Mouse (Mus musculus) midbrain, embryonic 13.5 days (tissue): ENCODE data around the gene Bicral. TPM values are rescaled to one million over a fixed set of nuclear protein-coding genes. Genes with fewer than 3 reads are reported as not detected.
"Not testable (repeated sequence)": the region's sequence is repeated elsewhere in the genome, so short reads cannot be mapped to it uniquely, and the experiment has no call there.

Source experiments
- ATAC-seq: fragments of 200-750 bp; cut with Nextera tagmentation; 2 replicates; pipeline ENCODE4 v1.8.0; 2017; ENCODE audit warnings: mild to moderate bottlenecking, moderate TSS enrichment, moderate library complexity
- H3K27ac ChIP-seq: fragments of 300-500 bp; sonication (generic); 2 replicates; pipeline ENCODE4 v1.5.1; 2015; ENCODE audit warnings: inconsistent platforms, mild to moderate bottlenecking, moderate library complexity
- H3K27me3 ChIP-seq: fragments of 300-500 bp; sonication (generic); 2 replicates; pipeline ENCODE4 v1.6.1; 2015; ENCODE audit warnings: mild to moderate bottlenecking, inconsistent platforms
- H3K36me3 ChIP-seq: fragments of 300-500 bp; sonication (generic); 2 replicates; pipeline ENCODE4 v1.6.1; 2015; ENCODE audit warnings: mild to moderate bottlenecking, inconsistent platforms
- H3K4me1 ChIP-seq: fragments of 300-500 bp; sonication (generic); replicated peaks from 2 replicates; pipeline ENCODE4 v1.6.1; 2015; ENCODE audit warnings: inconsistent platforms
- H3K4me2 ChIP-seq: fragments of 300-500 bp; sonication (generic); replicated peaks from 2 replicates; pipeline ENCODE4 v1.6.1; 2015; ENCODE audit warnings: moderate library complexity, mild to moderate bottlenecking, inconsistent platforms
- H3K4me3 ChIP-seq: fragments of 300-500 bp; sonication (generic); replicated peaks from 2 replicates; pipeline ENCODE4 v1.5.1; 2015; ENCODE audit warnings: mild to moderate bottlenecking, inconsistent platforms
- H3K9ac ChIP-seq: fragments of 300-500 bp; sonication (generic); replicated peaks from 2 replicates; pipeline ENCODE4 v1.6.1; 2015; ENCODE audit warnings: mild to moderate bottlenecking, inconsistent platforms
- H3K9me3 ChIP-seq: fragments of 300-500 bp; sonication (generic); 2 replicates; pipeline ENCODE4 v1.6.1; 2016; ENCODE audit warnings: mild to moderate bottlenecking, inconsistent platforms
- WGBS: fragments of 180-500 bp; shearing (Covaris S2); methylation state at CpG from one replicate; pipeline ENCODE4 v1.1.7; 2015; 5-methylcytosine and 5-hydroxymethylcytosine counted together
- polyA plus RNA-seq: library from polyadenylated mRNA; unstranded; fragments of >200 nt; fragmentation: Nextera tagmentation; extraction: Ambion mirVana; gene quantifications from 2 replicates; pipeline ENCODE4 v1.2.1, GENCODE M21; 2015

Gene Bicral
- polyA plus RNA-seq, 1 experiment from 2014 or later = 9.4 TPM

DNA sequence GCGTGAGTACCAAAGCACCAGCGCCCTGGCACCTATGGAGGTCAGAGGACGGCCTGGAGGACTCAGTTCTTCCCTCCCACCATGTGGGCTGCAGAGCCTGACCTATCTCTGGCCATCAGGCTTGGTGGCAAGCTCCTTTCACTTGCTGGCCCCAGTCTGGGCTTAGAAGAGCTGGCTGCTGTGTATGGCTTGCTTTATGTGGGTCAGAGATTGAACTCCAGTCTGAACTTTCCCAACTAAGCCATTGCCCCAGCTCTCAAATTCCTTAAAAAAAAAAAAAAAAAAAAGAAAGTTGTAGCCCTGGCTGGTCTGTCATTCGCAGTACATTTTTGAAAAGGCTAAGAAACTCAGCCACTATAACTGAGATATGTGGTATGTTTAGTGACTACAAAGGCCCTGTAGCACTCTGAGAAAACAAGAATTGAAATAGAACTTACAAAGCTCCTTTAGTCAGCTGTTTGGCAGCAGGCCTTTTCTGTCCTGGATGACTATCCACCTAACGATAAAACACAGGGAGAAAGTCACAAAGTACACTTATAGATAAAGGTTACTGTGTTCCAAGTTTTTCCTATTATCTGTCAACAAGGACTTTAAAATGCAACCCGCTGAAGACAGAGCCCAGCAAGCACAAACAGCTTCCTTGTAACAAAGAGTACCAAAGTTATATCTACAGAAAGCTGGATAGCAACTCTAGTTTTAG is 49.0 kb downstream of the Bicral start:
- WGBS = 91% methylated on average over 6 of the region's 6 CpGs
- no peak for ATAC-seq
- Histone ChIP-seq H3K27ac (no peak overlapping the region), H3K27me3 (no peaks in the 10 kb centered on the region), H3K9ac (no peak overlapping the region), H3K9me3 (no peaks in the 10 kb centered on the region), H3K4me2 (no peak overlapping the region), H3K4me1 (no peaks in the 10 kb centered on the region), H3K4me3 (no peak overlapping the region), H3K36me3 (peaks cover 81% of the 10 kb centered on the region)

DNA sequence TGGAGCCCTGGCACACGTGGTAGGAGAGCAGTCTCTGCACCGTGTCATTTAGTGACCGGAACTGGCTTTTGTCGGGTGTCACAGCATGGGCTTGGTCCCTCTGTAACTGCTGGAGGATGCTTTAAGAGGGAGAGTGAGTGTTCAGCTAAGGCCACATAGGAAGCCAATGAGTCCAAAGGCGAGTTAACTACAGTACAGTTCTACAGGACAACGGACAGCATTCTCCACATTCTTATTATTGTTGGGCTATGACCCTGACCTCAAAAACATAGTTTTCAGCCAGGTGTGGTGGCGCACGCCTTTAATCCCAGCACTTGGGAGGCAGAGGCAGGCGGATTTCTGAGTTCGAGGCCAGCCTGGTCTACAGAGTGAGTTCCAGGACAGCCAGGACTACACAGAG is 49.9 kb downstream of the Bicral start:
- Histone ChIP-seq H3K9ac (no peak overlapping the region), H3K27ac (no peak overlapping the region), H3K4me2 (no peak overlapping the region), H3K4me1 (no peaks in the 10 kb centered on the region), H3K36me3 (peaks cover 82% of the 10 kb centered on the region), H3K27me3 (no peaks in the 10 kb centered on the region), H3K4me3 (no peak overlapping the region), H3K9me3 (no peaks in the 10 kb centered on the region)
- 92% methylated on average over 10 of the region's 10 CpGs for WGBS
- no peak for ATAC-seq

- Histone ChIP-seq H3K9me3 (no peaks in the 10 kb centered on the region), H3K4me2 (no peak overlapping the region), H3K27me3 (no peaks in the 10 kb centered on the region), H3K36me3 (peaks cover 68% of the 10 kb centered on the region), H3K4me3 (no peak overlapping the region), H3K4me1 (0 out of 2 replicates have a peak, but pooled peaks cover 4% of the 10 kb centered on the region), H3K9ac (no peak overlapping the region), H3K27ac (no peak overlapping the region)
- WGBS = 91% methylated on average over 6 of the region's 6 CpGs
- ATAC-seq = no peak
Observed at GRCm38 (mm10) chr17:46801761-46802160, 56.5 kb downstream of the Bicral start.

- Histone ChIP-seq H3K4me3 (no peak overlapping the region), H3K9me3 (no peaks in the 10 kb centered on the region), H3K4me2 (no peak overlapping the region), H3K27me3 (no peaks in the 10 kb centered on the region), H3K36me3 (peaks cover 53% of the 10 kb centered on the region), H3K4me1 (0 out of 2 replicates have a peak, but pooled peaks cover 4% of the 10 kb centered on the region), H3K9ac (no peak overlapping the region), H3K27ac (no peak overlapping the region)
- no peak for ATAC-seq
- 79% methylated on average over 10 of the region's 10 CpGs for WGBS
Observed at GRCm38 (mm10) chr17:46799680-46800079, 58.6 kb downstream of the Bicral start.

GRCm38 (mm10) chr17:46797386-46797785 is 60.9 kb downstream of the Bicral start:
- no peaks in the 10 kb centered on the region for H3K27me3 ChIP-seq
- 29% methylated on average over 4 of the region's 8 CpGs for WGBS
- no peak overlapping the region for H3K4me3 ChIP-seq
- H3K4me1 ChIP-seq = 0 out of 2 replicates have a peak, but pooled peaks cover 4% of the 10 kb centered on the region
- H3K27ac ChIP-seq = no peak overlapping the region; the same call in 1 of the 2 replicates
- H3K9me3 ChIP-seq = no peaks in the 10 kb centered on the region
- peaks cover 37% of the 10 kb centered on the region for H3K36me3 ChIP-seq
- no peak for ATAC-seq
- no peak overlapping the region for H3K9ac ChIP-seq
- no peak overlapping the region for H3K4me2 ChIP-seq

DNA sequence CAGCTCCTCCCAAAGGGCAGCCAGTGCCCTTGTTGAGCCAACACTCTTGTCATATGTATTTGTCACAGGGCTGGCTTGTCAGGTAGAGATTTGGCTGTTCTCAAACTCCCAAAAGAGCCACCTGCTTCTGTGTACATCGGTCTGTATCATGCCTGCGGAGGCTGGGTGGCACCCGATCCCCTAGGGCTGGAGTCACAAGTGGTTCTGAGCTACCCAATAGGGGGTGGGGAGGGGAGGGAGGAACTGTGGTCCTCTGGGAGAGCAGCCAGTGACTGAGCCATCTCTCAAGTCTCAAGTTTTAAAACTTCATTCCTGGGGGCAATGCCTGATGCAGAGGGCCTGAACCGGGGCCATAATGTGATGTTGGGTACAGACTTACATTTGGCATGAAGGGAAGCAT is 61.5 kb downstream of the Bicral start:
- no peak overlapping the region for H3K4me3 ChIP-seq
- ATAC-seq = no peak
- no peak overlapping the region for H3K4me2 ChIP-seq
- H3K27ac ChIP-seq = no peak overlapping the region
- WGBS = 89% methylated on average over 4 of the region's 4 CpGs
- H3K9me3 ChIP-seq = no peaks in the 10 kb centered on the region
- H3K27me3 ChIP-seq = no peaks in the 10 kb centered on the region
- H3K36me3 ChIP-seq = peaks cover 30% of the 10 kb centered on the region
- 0 out of 2 replicates have a peak, but pooled peaks cover 4% of the 10 kb centered on the region for H3K4me1 ChIP-seq
- H3K9ac ChIP-seq = no peak overlapping the region

- no peaks in the 10 kb centered on the region for H3K9me3 ChIP-seq
- no peaks in the 10 kb centered on the region for H3K36me3 ChIP-seq
- WGBS = 87% methylated on average over 2 of the region's 2 CpGs
- H3K4me1 ChIP-seq = 0 out of 2 replicates have a peak, but pooled peaks cover 4% of the 10 kb centered on the region
- no peak for ATAC-seq
- H3K27ac ChIP-seq = no peak overlapping the region
- no peaks in the 10 kb centered on the region for H3K27me3 ChIP-seq
- H3K9ac ChIP-seq = no peak overlapping the region
- H3K4me3 ChIP-seq = no peak overlapping the region
- no peak overlapping the region for H3K4me2 ChIP-seq
Observed at GRCm38 (mm10) chr17:46792963-46793362, 65.3 kb downstream of the Bicral start.

GRCm38 (mm10) chr17:46787974-46788373 is 70.3 kb downstream of the Bicral start:
- not testable (repeated sequence) for H3K27me3 ChIP-seq, H3K4me2 ChIP-seq, H3K9ac ChIP-seq, H3K36me3 ChIP-seq, H3K4me3 ChIP-seq, H3K9me3 ChIP-seq, H3K4me1 ChIP-seq, ATAC-seq, H3K27ac ChIP-seq
- WGBS = 63% methylated on average over 2 of the region's 2 CpGs

- ATAC-seq = no peak
- WGBS = 95% methylated on average over 5 of the region's 5 CpGs
Observed at GRCm38 (mm10) chr17:46786952-46787351, 71.3 kb downstream of the Bicral start.

DNA sequence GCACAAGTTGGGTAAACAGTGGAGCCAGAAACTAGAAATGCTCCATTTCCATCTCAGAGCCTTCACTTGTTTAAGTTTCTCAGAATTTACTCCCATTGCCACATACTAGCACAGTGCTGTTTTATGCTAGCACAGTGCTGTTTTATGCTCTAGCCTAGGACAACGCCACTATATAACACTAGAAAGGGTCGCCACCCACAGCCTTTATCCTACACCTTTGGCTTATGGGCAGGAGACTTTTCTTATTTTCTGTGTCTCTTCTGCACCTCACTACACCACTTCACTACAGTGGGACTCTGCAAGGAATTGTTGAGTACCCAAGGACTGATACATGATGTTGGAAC is 75.1 kb downstream of the Bicral start:
- Histone ChIP-seq H3K4me2 (peak overlapping the region; percentile 75), H3K36me3 (peaks cover 23% of the 10 kb centered on the region), H3K4me3 (peak overlapping the region; percentile 72), H3K27ac (no peak overlapping the region), H3K4me1 (peaks cover 16% of the 10 kb centered on the region), H3K9me3 (no peaks in the 10 kb centered on the region), H3K9ac (no peak overlapping the region), H3K27me3 (no peaks in the 10 kb centered on the region)
- 87% methylated on average over 2 of the region's 2 CpGs for WGBS
- peak; percentile 34 for ATAC-seq

More at GRCm38 (mm10) chr17:46786952-46787351, 71.3 kb downstream of the Bicral start:
- Histone ChIP-seq H3K27me3 (no peaks in the 10 kb centered on the region), H3K9me3 (no peaks in the 10 kb centered on the region), H3K36me3 (no peaks in the 10 kb centered on the region), H3K4me3 (no peak overlapping the region), H3K27ac (no peak overlapping the region), H3K9ac (no peak overlapping the region), H3K4me1 (no peaks in the 10 kb centered on the region), H3K4me2 (no peak overlapping the region)

GRCm38 (mm10) chr17:46782341-46783221 is 75.7 kb downstream of the Bicral start, which contains the start of gene Rpl7l1:
Rpl7l1 (minus strand) TSS chr17:46782672.
- peaks cover 29% of the 10 kb centered on the region for H3K36me3 ChIP-seq
- H3K27ac ChIP-seq = peak within 1 kb of the TSS; percentile 92
- H3K9ac ChIP-seq = peak within 1 kb of the TSS; percentile 85
- no peaks in the 10 kb centered on the region for H3K9me3 ChIP-seq
- ATAC-seq = peak; percentile 96
- peaks cover 16% of the 10 kb centered on the region for H3K4me1 ChIP-seq
- H3K4me3 ChIP-seq = peak within 1 kb of the TSS; percentile 72
- H3K27me3 ChIP-seq = no peaks in the 10 kb centered on the region
- 1% methylated on average over 44 of the region's 44 CpGs for WGBS
- H3K4me2 ChIP-seq = peak within 1 kb of the TSS; percentile 75

DNA sequence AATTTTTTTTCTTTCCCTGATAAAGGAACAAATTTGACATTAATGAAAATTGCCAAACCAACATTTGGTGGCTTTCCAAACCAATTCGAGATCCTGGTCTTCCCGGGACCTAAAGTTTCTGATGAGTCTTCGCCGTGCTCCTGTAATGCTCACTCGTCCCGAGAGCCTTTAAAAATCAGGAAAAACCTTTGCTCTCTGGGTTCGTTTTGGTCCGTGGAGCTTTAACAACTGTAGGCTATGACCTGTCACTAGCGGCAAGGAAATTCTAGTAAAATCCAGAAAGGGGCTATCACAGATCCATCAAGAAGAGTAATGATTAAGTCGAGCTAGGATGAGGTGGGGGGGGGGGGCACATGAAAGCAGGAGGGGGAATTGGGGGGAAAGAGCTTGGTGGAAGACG is 76.4 kb downstream of the Bicral start:
- WGBS = 6% methylated on average over 11 of the region's 11 CpGs
- H3K4me1 ChIP-seq = peaks cover 16% of the 10 kb centered on the region
- peak overlapping the region; percentile 85 for H3K9ac ChIP-seq
- H3K36me3 ChIP-seq = peaks cover 36% of the 10 kb centered on the region
- peak overlapping the region; percentile 72 for H3K4me3 ChIP-seq
- H3K9me3 ChIP-seq = no peaks in the 10 kb centered on the region
- peak overlapping the region; percentile 75 for H3K4me2 ChIP-seq
- no peaks in the 10 kb centered on the region for H3K27me3 ChIP-seq
- ATAC-seq = no peak
- peak overlapping the region; percentile 92 for H3K27ac ChIP-seq
